Mouse (Mus musculus): ENCODE measurements around the gene Mad1l1. TPM values are rescaled to one million over a fixed set of nuclear protein-coding genes. Genes with fewer than 3 reads are reported as not detected.

The Mad1l1 gene
- polyA plus RNA-seq, 1 experiment from 2014 or later = 27.2 TPM

- no peak overlapping the region for H3K9ac ChIP-seq (replicated peaks; ENCODE audit: low read depth, low read length)
- WGBS = 50% methylated on average over 3 of the region's 3 CpGs
- no peaks in the 10 kb centered on the region for H3K9me3 ChIP-seq (ENCODE audit: control insufficient read depth, low read length)
- H3K27me3 ChIP-seq (ENCODE audit: control insufficient read depth, insufficient read depth, low read length) = no peaks in the 10 kb centered on the region
- ATAC-seq (ENCODE audit: low read depth) = peak; percentile 22; the same call in 1 of the 2 replicates
- H3K27ac ChIP-seq (ENCODE audit: low read depth, low read length) = no peak overlapping the region
- no peaks in the 10 kb centered on the region for H3K36me3 ChIP-seq (ENCODE audit: control insufficient read depth, insufficient read depth, low read length)
- peaks cover 20% of the 10 kb centered on the region for H3K4me1 ChIP-seq (ENCODE audit: control insufficient read depth, insufficient read depth, low read length)
- no peak overlapping the region for H3K4me3 ChIP-seq (ENCODE audit: low read depth, low read length)
- no peak overlapping the region for H3K4me2 ChIP-seq (ENCODE audit: low read depth, low read length)
Observed at GRCm38 (mm10) chr5:140176370-140176769, 145.0 kb downstream of the Mad1l1 start.

GRCm38 (mm10) chr5:140174814-140175490 lies 146.4 kb downstream of the Mad1l1 start:
- Histone ChIP-seq H3K27me3 (ENCODE audit: control insufficient read depth, insufficient read depth, low read length) (no peaks in the 10 kb centered on the region), H3K9ac (replicated peaks; ENCODE audit: low read depth, low read length) (no peak overlapping the region), H3K4me3 (ENCODE audit: low read depth, low read length) (no peak overlapping the region), H3K4me2 (ENCODE audit: low read depth, low read length) (no peak overlapping the region), H3K4me1 (ENCODE audit: control insufficient read depth, insufficient read depth, low read length) (peaks cover 20% of the 10 kb centered on the region), H3K9me3 (ENCODE audit: control insufficient read depth, low read length) (no peaks in the 10 kb centered on the region), H3K27ac (ENCODE audit: low read depth, low read length) (no peak overlapping the region; the same call in 1 of the 2 replicates), H3K36me3 (ENCODE audit: control insufficient read depth, insufficient read depth, low read length) (no peaks in the 10 kb centered on the region)
- ATAC-seq (ENCODE audit: low read depth) = no peak; the same call in 1 of the 2 replicates
- 48% methylated on average over 14 of the region's 14 CpGs for WGBS

- Histone ChIP-seq H3K4me3 (ENCODE audit: low read depth, low read length) (no peak overlapping the region), H3K9ac (replicated peaks; ENCODE audit: low read depth, low read length) (no peak overlapping the region), H3K9me3 (ENCODE audit: control insufficient read depth, low read length) (no peaks in the 10 kb centered on the region), H3K36me3 (ENCODE audit: control insufficient read depth, insufficient read depth, low read length) (no peaks in the 10 kb centered on the region), H3K27ac (ENCODE audit: low read depth, low read length) (no peak overlapping the region), H3K4me1 (ENCODE audit: control insufficient read depth, insufficient read depth, low read length) (peaks cover 20% of the 10 kb centered on the region), H3K4me2 (ENCODE audit: low read depth, low read length) (no peak overlapping the region), H3K27me3 (ENCODE audit: control insufficient read depth, insufficient read depth, low read length) (no peaks in the 10 kb centered on the region)
- no peak for ATAC-seq (ENCODE audit: low read depth)
- 12% methylated on average over 3 of the region's 3 CpGs for WGBS
Observed at GRCm38 (mm10) chr5:140174066-140174465, 147.3 kb downstream of the Mad1l1 start.

- Histone ChIP-seq H3K27me3 (ENCODE audit: control insufficient read depth, insufficient read depth, low read length) (no peaks in the 10 kb centered on the region), H3K27ac (ENCODE audit: low read depth, low read length) (no peak overlapping the region), H3K36me3 (ENCODE audit: control insufficient read depth, insufficient read depth, low read length) (no peaks in the 10 kb centered on the region), H3K4me1 (ENCODE audit: control insufficient read depth, insufficient read depth, low read length) (peaks cover 20% of the 10 kb centered on the region), H3K4me2 (ENCODE audit: low read depth, low read length) (no peak overlapping the region), H3K4me3 (ENCODE audit: low read depth, low read length) (no peak overlapping the region), H3K9me3 (ENCODE audit: control insufficient read depth, low read length) (no peaks in the 10 kb centered on the region), H3K9ac (replicated peaks; ENCODE audit: low read depth, low read length) (no peak overlapping the region)
- no peak for ATAC-seq (ENCODE audit: low read depth)
- WGBS = 79% methylated on average over 4 of the region's 4 CpGs
Observed at GRCm38 (mm10) chr5:140173181-140173580, 148.2 kb downstream of the Mad1l1 start.

DNA sequence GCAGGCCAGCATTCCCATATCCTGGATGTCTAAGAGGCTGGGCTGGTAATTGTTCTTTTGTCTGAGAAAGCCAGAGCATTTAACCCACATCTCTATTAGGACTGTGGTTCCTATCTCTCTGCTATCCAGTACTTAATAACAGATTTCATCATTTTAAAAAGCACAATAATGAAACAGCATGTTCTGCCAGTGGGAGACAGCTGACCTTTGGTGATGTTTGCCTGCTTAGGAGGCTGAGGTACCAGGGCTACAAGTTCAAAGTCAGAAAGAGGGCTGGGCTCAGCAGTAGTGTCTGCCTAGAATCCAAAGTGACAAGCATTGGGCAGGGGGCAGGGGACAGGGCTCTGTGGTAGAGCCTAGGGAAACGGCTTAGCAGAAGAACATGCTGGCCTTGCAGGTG lies 149.6 kb downstream of the Mad1l1 start:
- ATAC-seq (ENCODE audit: low read depth) = no peak
- WGBS = 73% methylated on average over 1 of the region's 1 CpGs
- Histone ChIP-seq H3K9ac (replicated peaks; ENCODE audit: low read depth, low read length) (no peak overlapping the region), H3K27ac (ENCODE audit: low read depth, low read length) (no peak overlapping the region), H3K4me3 (ENCODE audit: low read depth, low read length) (no peak overlapping the region), H3K9me3 (ENCODE audit: control insufficient read depth, low read length) (no peaks in the 10 kb centered on the region), H3K36me3 (ENCODE audit: control insufficient read depth, insufficient read depth, low read length) (no peaks in the 10 kb centered on the region), H3K4me1 (ENCODE audit: control insufficient read depth, insufficient read depth, low read length) (peaks cover 13% of the 10 kb centered on the region), H3K4me2 (ENCODE audit: low read depth, low read length) (no peak overlapping the region), H3K27me3 (ENCODE audit: control insufficient read depth, insufficient read depth, low read length) (no peaks in the 10 kb centered on the region)

DNA sequence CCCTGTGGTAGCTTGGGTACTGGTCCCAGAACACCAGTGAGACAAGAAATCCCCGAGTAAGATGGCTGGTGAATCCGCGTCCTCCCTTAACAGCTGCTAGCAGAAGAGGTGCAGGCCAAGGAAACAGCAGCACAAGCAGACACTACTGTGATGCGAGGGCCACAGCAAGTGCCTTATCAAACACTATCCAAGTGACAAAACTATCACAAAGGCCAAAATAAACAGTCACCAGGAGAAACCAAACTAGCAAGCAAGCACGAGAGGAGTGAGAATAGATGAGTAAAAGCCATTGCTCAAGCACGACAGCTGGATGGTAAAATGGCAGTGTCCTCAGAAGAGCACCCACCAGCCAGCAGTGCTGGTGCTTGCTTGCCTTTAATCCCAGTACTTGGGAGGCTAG lies 153.8 kb downstream of the Mad1l1 start:
- no peak for ATAC-seq (ENCODE audit: low read depth)
- Histone ChIP-seq H3K9ac (replicated peaks; ENCODE audit: low read depth, low read length) (no peak overlapping the region), H3K4me3 (ENCODE audit: low read depth, low read length) (no peak overlapping the region), H3K4me2 (ENCODE audit: low read depth, low read length) (no peak overlapping the region), H3K27me3 (ENCODE audit: control insufficient read depth, insufficient read depth, low read length) (no peaks in the 10 kb centered on the region), H3K4me1 (ENCODE audit: control insufficient read depth, insufficient read depth, low read length) (no peaks in the 10 kb centered on the region), H3K27ac (ENCODE audit: low read depth, low read length) (no peak overlapping the region), H3K9me3 (ENCODE audit: control insufficient read depth, low read length) (no peaks in the 10 kb centered on the region), H3K36me3 (ENCODE audit: control insufficient read depth, insufficient read depth, low read length) (no peaks in the 10 kb centered on the region)
- 75% methylated on average over 6 of the region's 6 CpGs for WGBS

- H3K27me3 ChIP-seq (ENCODE audit: control insufficient read depth, insufficient read depth, low read length) = no peaks in the 10 kb centered on the region
- H3K9me3 ChIP-seq (ENCODE audit: control insufficient read depth, low read length) = no peaks in the 10 kb centered on the region
- no peak overlapping the region for H3K9ac ChIP-seq (replicated peaks; ENCODE audit: low read depth, low read length)
- H3K36me3 ChIP-seq (ENCODE audit: control insufficient read depth, insufficient read depth, low read length) = no peaks in the 10 kb centered on the region
- no peak overlapping the region for H3K4me2 ChIP-seq (ENCODE audit: low read depth, low read length)
- WGBS = 95% methylated on average over 6 of the region's 6 CpGs
- H3K4me1 ChIP-seq (ENCODE audit: control insufficient read depth, insufficient read depth, low read length) = no peaks in the 10 kb centered on the region
- no peak overlapping the region for H3K27ac ChIP-seq (ENCODE audit: low read depth, low read length)
- no peak for ATAC-seq (ENCODE audit: low read depth)
- no peak overlapping the region for H3K4me3 ChIP-seq (ENCODE audit: low read depth, low read length)
Observed at GRCm38 (mm10) chr5:140167080-140167479, 154.3 kb downstream of the Mad1l1 start.

DNA sequence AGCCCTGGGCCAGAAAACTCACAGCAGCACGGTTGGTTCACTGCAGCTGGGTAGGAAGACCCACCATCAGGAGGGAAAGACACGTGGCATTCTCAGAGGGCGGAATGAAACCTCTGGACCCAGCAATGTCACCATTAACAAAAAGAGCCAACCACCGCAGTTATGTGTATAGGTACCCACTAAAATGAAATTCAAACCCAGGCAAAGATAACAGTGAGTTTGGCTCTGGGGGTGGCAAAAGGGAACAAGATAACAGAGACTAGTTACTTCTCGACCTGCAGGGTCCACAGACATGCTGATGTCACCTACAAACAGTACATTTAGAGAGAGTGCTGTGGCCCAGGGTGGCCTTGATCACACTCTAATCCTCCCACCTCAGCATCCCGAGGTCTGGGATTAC lies 157.4 kb downstream of the Mad1l1 start:
- H3K9me3 ChIP-seq (ENCODE audit: control insufficient read depth, low read length) = no peaks in the 10 kb centered on the region
- no peak overlapping the region for H3K27ac ChIP-seq (ENCODE audit: low read depth, low read length)
- H3K9ac ChIP-seq (replicated peaks; ENCODE audit: low read depth, low read length) = no peak overlapping the region
- no peak for ATAC-seq (ENCODE audit: low read depth)
- no peaks in the 10 kb centered on the region for H3K36me3 ChIP-seq (ENCODE audit: control insufficient read depth, insufficient read depth, low read length)
- H3K4me2 ChIP-seq (ENCODE audit: low read depth, low read length) = no peak overlapping the region
- H3K4me3 ChIP-seq (ENCODE audit: low read depth, low read length) = no peak overlapping the region
- H3K4me1 ChIP-seq (ENCODE audit: control insufficient read depth, insufficient read depth, low read length) = no peaks in the 10 kb centered on the region
- 87% methylated on average over 6 of the region's 6 CpGs for WGBS
- H3K27me3 ChIP-seq (ENCODE audit: control insufficient read depth, insufficient read depth, low read length) = no peaks in the 10 kb centered on the region

- H3K4me2 ChIP-seq (ENCODE audit: low read depth, low read length) = no peak overlapping the region
- H3K36me3 ChIP-seq (ENCODE audit: control insufficient read depth, insufficient read depth, low read length) = no peaks in the 10 kb centered on the region
- H3K4me3 ChIP-seq (ENCODE audit: low read depth, low read length) = no peak overlapping the region
- no peaks in the 10 kb centered on the region for H3K4me1 ChIP-seq (ENCODE audit: control insufficient read depth, insufficient read depth, low read length)
- no peak overlapping the region for H3K27ac ChIP-seq (ENCODE audit: low read depth, low read length)
- ATAC-seq (ENCODE audit: low read depth) = no peak
- H3K27me3 ChIP-seq (ENCODE audit: control insufficient read depth, insufficient read depth, low read length) = no peaks in the 10 kb centered on the region
- no peaks in the 10 kb centered on the region for H3K9me3 ChIP-seq (ENCODE audit: control insufficient read depth, low read length)
- WGBS = 89% methylated on average over 6 of the region's 6 CpGs
- H3K9ac ChIP-seq (replicated peaks; ENCODE audit: low read depth, low read length) = no peak overlapping the region
Observed at GRCm38 (mm10) chr5:140162071-140162845, 159.1 kb downstream of the Mad1l1 start.

Data from neural tube, embryonic 14.5 days (tissue).